Mouse (Mus musculus) lung, embryonic 14.5 days (tissue): ENCODE data around the gene Ciao2a. TPM values are rescaled to one million over a fixed set of nuclear protein-coding genes. Genes with fewer than 3 reads are reported as not detected.

Source experiments
- ATAC-seq: fragments of 200-750 bp; cut with Nextera tagmentation; 2 replicates; pipeline ENCODE4 v1.8.0; 2017; ENCODE audit warnings: mild to moderate bottlenecking, moderate TSS enrichment, moderate library complexity; ENCODE audit not compliant: insufficient read depth
- DNase-seq: peaks from one replicate; pipeline ENCODE4 v3.0.0-alpha.2; 2015
- H3K27ac ChIP-seq: fragments of 300-500 bp; sonication (generic); 2 replicates; pipeline ENCODE4 v1.5.1; 2014; ENCODE audit warnings: low read depth, mild to moderate bottlenecking, moderate library complexity
- H3K27me3 ChIP-seq: fragments of 300-500 bp; sonication (generic); 2 replicates; pipeline ENCODE4 v1.6.1; 2014; ENCODE audit warnings: low read length, control low read depth; ENCODE audit not compliant: insufficient read depth
- H3K36me3 ChIP-seq: fragments of 300-500 bp; sonication (generic); 2 replicates; pipeline ENCODE4 v1.6.1; 2014; ENCODE audit warnings: control low read depth; ENCODE audit not compliant: insufficient read depth
- H3K4me1 ChIP-seq: fragments of 300-500 bp; sonication (generic); 2 replicates; pipeline ENCODE4 v1.6.1; 2014; ENCODE audit warnings: antibody characterized with exemption, control low read depth; ENCODE audit not compliant: insufficient read depth
- H3K4me2 ChIP-seq: fragments of 300-500 bp; sonication (generic); 2 replicates; pipeline ENCODE4 v1.6.1; 2014; ENCODE audit warnings: mild to moderate bottlenecking
- H3K4me3 ChIP-seq: fragments of 300-500 bp; sonication (generic); 2 replicates; pipeline ENCODE4 v1.5.1; 2014; ENCODE audit warnings: low read depth, low read length
- H3K9ac ChIP-seq: fragments of 300-500 bp; sonication (generic); 2 replicates; pipeline ENCODE4 v1.6.1; 2014
- H3K9me3 ChIP-seq: fragments of 300-500 bp; sonication (generic); 2 replicates; pipeline ENCODE4 v1.6.1; 2016; ENCODE audit warnings: low read depth, low read length, control low read depth
- CTCF ChIP-seq: IDR thresholded peaks from 2 replicates; pipeline ENCODE4 v1.5.1; 2016; ENCODE audit warnings: antibody characterized with exemption, low read depth
- WGBS: fragments of 180-500 bp; shearing (Covaris S2); extraction: QIAGEN DNeasy Blood & Tissue Kit; methylation state at CpG from one replicate; pipeline ENCODE4 v1.1.7; 2014; 5-methylcytosine and 5-hydroxymethylcytosine counted together
- polyA plus RNA-seq: library from polyadenylated mRNA; unstranded; fragments of >200 nt; fragmentation: Nextera tagmentation; extraction: Ambion mirVana; gene quantifications from 2 replicates; pipeline ENCODE4 v1.2.1, GENCODE M21; 2014

The Ciao2a gene
- polyA plus RNA-seq, 1 experiment from 2014 or later: 145 TPM

- ATAC-seq: no peak
- Histone ChIP-seq H3K27me3 (no peaks in the 10 kb centered on the region), H3K9me3 (no peaks in the 10 kb centered on the region), H3K4me1 (no peaks in the 10 kb centered on the region), H3K36me3 (peaks cover 75% of the 10 kb centered on the region), H3K9ac (no peak overlapping the region), H3K4me3 (no peak overlapping the region), H3K4me2 (no peak overlapping the region), H3K27ac (no peak overlapping the region)
- WGBS: 83% methylated on average over 8 of the region's 8 CpGs
- no peak for TF ChIP-seq CTCF
- DNase-seq: no peak
Observed at GRCm38 (mm10) chr9:66105168-66105567, 21.2 kb upstream of the Ciao2a start.

- TF ChIP-seq CTCF: no peak
Observed at GRCm38 (mm10) chr9:66109574-66109973, 16.8 kb upstream of the Ciao2a start.

GRCm38 (mm10) chr9:66110126-66110525 lies 16.3 kb upstream of the Ciao2a start:
- Histone ChIP-seq H3K4me1 (no peaks in the 10 kb centered on the region), H3K9ac (no peak overlapping the region), H3K27me3 (no peaks in the 10 kb centered on the region), H3K27ac (no peak overlapping the region), H3K4me2 (no peak overlapping the region), H3K9me3 (no peaks in the 10 kb centered on the region), H3K36me3 (peaks cover 43% of the 10 kb centered on the region), H3K4me3 (no peak overlapping the region)
- ATAC-seq (no peak), DNase-seq (no peak)
- WGBS: 69% methylated on average over 8 of the region's 8 CpGs
- no peak for TF ChIP-seq CTCF

More at GRCm38 (mm10) chr9:66109574-66109973, 16.8 kb upstream of the Ciao2a start:
- Histone ChIP-seq H3K4me3 (no peak overlapping the region), H3K36me3 (peaks cover 49% of the 10 kb centered on the region), H3K4me1 (no peaks in the 10 kb centered on the region), H3K4me2 (no peak overlapping the region), H3K27me3 (no peaks in the 10 kb centered on the region), H3K9ac (no peak overlapping the region), H3K9me3 (no peaks in the 10 kb centered on the region), H3K27ac (no peak overlapping the region)
- DNase-seq (no peak), ATAC-seq (no peak)
- WGBS: 88% methylated on average over 1 of the region's 1 CpGs

- Histone ChIP-seq H3K4me3 (no peak overlapping the region), H3K36me3 (peaks cover 37% of the 10 kb centered on the region), H3K9ac (no peak overlapping the region), H3K4me2 (no peak overlapping the region), H3K27me3 (no peaks in the 10 kb centered on the region), H3K27ac (no peak overlapping the region), H3K4me1 (no peaks in the 10 kb centered on the region), H3K9me3 (no peaks in the 10 kb centered on the region)
- no peak for TF ChIP-seq CTCF
- ATAC-seq: no peak
- WGBS: 89% methylated on average over 8 of the region's 8 CpGs
- no peak for DNase-seq
Observed at GRCm38 (mm10) chr9:66110611-66111379, 15.6 kb upstream of the Ciao2a start.

GRCm38 (mm10) chr9:66114341-66114740 lies 12.1 kb upstream of the Ciao2a start:
- Histone ChIP-seq H3K9me3 (no peaks in the 10 kb centered on the region), H3K4me2 (no peak overlapping the region), H3K4me1 (no peaks in the 10 kb centered on the region), H3K9ac (no peak overlapping the region), H3K4me3 (no peak overlapping the region), H3K36me3 (peaks cover 18% of the 10 kb centered on the region), H3K27me3 (no peaks in the 10 kb centered on the region), H3K27ac (no peak overlapping the region)
- 96% methylated on average over 3 of the region's 3 CpGs for WGBS
- no peak for TF ChIP-seq CTCF
- ATAC-seq (no peak), DNase-seq (no peak)

- Histone ChIP-seq H3K4me1 (no peaks in the 10 kb centered on the region), H3K27me3 (no peaks in the 10 kb centered on the region), H3K27ac (no peak overlapping the region), H3K4me3 (no peak overlapping the region), H3K4me2 (no peak overlapping the region), H3K9me3 (no peaks in the 10 kb centered on the region), H3K36me3 (peaks cover 11% of the 10 kb centered on the region; the same call in 1 of the 2 replicates), H3K9ac (no peak overlapping the region)
- no peak for ATAC-seq
- no peak for DNase-seq
- WGBS: 63% methylated on average over 8 of the region's 8 CpGs
- TF ChIP-seq CTCF: no peak
Observed at GRCm38 (mm10) chr9:66116890-66117289, 9.5 kb upstream of the Ciao2a start.

GRCm38 (mm10) chr9:66119498-66119897 lies 6.9 kb upstream of the Ciao2a start:
- DNase-seq (no peak), ATAC-seq (no peak)
- no peaks in the 10 kb centered on the region for H3K4me1 ChIP-seq
- H3K4me3 ChIP-seq: no peak overlapping the region
- no peaks in the 10 kb centered on the region for H3K27me3 ChIP-seq
- no peak overlapping the region for H3K27ac ChIP-seq
- H3K36me3 ChIP-seq: peaks cover 3% of the 10 kb centered on the region; the same call in 1 of the 2 replicates
- 87% methylated on average over 2 of the region's 2 CpGs for WGBS
- H3K9me3 ChIP-seq: no peaks in the 10 kb centered on the region
- no peak overlapping the region for H3K9ac ChIP-seq
- TF ChIP-seq CTCF: no peak
- no peak overlapping the region for H3K4me2 ChIP-seq
